Mouse (Mus musculus) forebrain, embryonic 14.5 days (tissue): ENCODE results near the gene Retreg1. TPM values are rescaled to one million over a fixed set of nuclear protein-coding genes. Genes with fewer than 3 reads are reported as not detected.

Experiments
- ATAC-seq: fragments of 200-750 bp; cut with Nextera tagmentation; 2 replicates; pipeline ENCODE4 v1.8.0; 2017; ENCODE audit warnings: mild to moderate bottlenecking, moderate library complexity
- DNase-seq: peaks from one replicate; pipeline ENCODE4 v3.0.0-alpha.2; 2015; ENCODE audit warnings: low spot score
- H3K27ac ChIP-seq: fragments of 300-500 bp; sonication (generic); 2 replicates; pipeline ENCODE4 v1.5.1; 2014; ENCODE audit warnings: low read depth, mild to moderate bottlenecking, control low read depth, low read length, moderate library complexity
- H3K27me3 ChIP-seq: fragments of 300-500 bp; sonication (generic); replicated peaks from 2 replicates; pipeline ENCODE4 v1.6.1; 2014; ENCODE audit warnings: low read length, control low read depth, mixed read lengths; ENCODE audit not compliant: control insufficient read depth, insufficient read depth
- H3K36me3 ChIP-seq: fragments of 300-500 bp; sonication (generic); 2 replicates; pipeline ENCODE4 v1.6.1; 2014; ENCODE audit warnings: low read length, control low read depth; ENCODE audit not compliant: control insufficient read depth, insufficient read depth
- H3K4me1 ChIP-seq: fragments of 300-500 bp; sonication (generic); 2 replicates; pipeline ENCODE4 v1.6.1; 2014; ENCODE audit warnings: antibody characterized with exemption, low read length, control low read depth; ENCODE audit not compliant: control insufficient read depth, insufficient read depth
- H3K4me2 ChIP-seq: fragments of 300-500 bp; sonication (generic); 2 replicates; pipeline ENCODE4 v1.6.1; 2014; ENCODE audit warnings: mild to moderate bottlenecking, control low read depth, low read length
- H3K4me3 ChIP-seq: fragments of 300-500 bp; sonication (generic); 2 replicates; pipeline ENCODE4 v1.5.1; 2014; ENCODE audit warnings: low read depth, low read length, control low read depth
- H3K9ac ChIP-seq: fragments of 300-500 bp; sonication (generic); 2 replicates; pipeline ENCODE4 v1.6.1; 2014; ENCODE audit warnings: mild to moderate bottlenecking, low read length, control low read depth, moderate library complexity
- H3K9me3 ChIP-seq: fragments of 300-500 bp; sonication (generic); replicated peaks from 2 replicates; pipeline ENCODE4 v1.6.1; 2016; ENCODE audit warnings: low read length, control low read depth, mixed read lengths; ENCODE audit not compliant: control insufficient read depth
- WGBS: fragments of 180-500 bp; shearing (Covaris S2); extraction: QIAGEN DNeasy Blood & Tissue Kit; methylation state at CpG from one replicate; pipeline ENCODE4 v1.1.7; 2014; 5-methylcytosine and 5-hydroxymethylcytosine counted together
- polyA plus RNA-seq: library from polyadenylated mRNA; unstranded; fragments of >200 nt; fragmentation: Nextera tagmentation; extraction: Ambion mirVana; gene quantifications from 2 replicates; pipeline ENCODE4 v1.2.1, GENCODE M21; 2014

The Retreg1 gene
- polyA plus RNA-seq, 1 experiment from 2014 or later, result 6.7 TPM

DNA sequence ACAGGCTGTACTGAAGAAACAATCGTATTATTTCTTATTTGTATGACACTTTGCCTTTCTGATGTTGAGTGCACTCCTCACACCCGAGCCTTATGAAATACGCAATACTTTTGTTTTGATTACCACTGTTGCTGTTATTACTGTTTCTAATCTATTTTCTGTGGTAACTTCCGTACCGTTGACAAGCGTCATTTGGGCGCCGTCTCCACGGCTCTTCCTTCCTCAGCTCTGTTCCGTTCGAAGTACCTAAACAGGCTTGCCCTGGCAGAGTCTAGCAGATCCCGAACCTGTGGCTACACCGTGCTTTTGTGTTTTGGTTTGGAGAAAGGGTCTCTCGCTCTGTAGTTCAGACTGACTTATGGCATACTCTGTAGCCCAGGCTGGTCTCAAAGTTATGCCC, 84.1 kb downstream of the Retreg1 start:
- no peak overlapping the region for H3K4me2 ChIP-seq
- no peak overlapping the region for H3K9ac ChIP-seq
- no peak overlapping the region for H3K4me3 ChIP-seq
- no peaks in the 10 kb centered on the region for H3K9me3 ChIP-seq
- H3K27me3 ChIP-seq, result no peaks in the 10 kb centered on the region
- ATAC-seq (no peak), DNase-seq (no peak)
- H3K4me1 ChIP-seq, result no peaks in the 10 kb centered on the region
- no peak overlapping the region for H3K27ac ChIP-seq
- WGBS, result 95% methylated on average over 14 of the region's 14 CpGs
- no peaks in the 10 kb centered on the region for H3K36me3 ChIP-seq

DNA sequence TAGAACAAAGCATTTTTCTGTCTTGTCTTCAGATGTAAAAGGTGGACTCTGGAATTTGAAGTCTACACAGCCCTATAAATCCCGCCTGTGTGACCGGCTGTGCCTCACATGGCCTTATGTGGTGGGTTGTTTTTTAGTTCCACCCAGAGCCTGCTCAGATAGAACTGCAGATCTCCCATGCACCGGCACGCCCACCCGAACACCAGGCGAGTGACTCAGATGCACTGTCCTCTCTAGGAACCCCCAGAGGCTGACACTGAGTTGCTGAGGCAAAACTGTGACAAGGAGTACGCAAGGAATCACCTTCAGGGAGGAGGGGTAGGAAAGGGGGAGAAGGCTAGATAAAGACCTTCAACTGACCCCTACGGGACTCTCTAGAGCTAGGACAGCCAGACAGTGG, 85.0 kb downstream of the Retreg1 start:
- Histone ChIP-seq H3K9me3 (no peaks in the 10 kb centered on the region), H3K27ac (no peak overlapping the region), H3K27me3 (no peaks in the 10 kb centered on the region), H3K4me1 (no peaks in the 10 kb centered on the region), H3K36me3 (no peaks in the 10 kb centered on the region), H3K4me3 (no peak overlapping the region), H3K9ac (no peak overlapping the region), H3K4me2 (no peak overlapping the region)
- DNase-seq (no peak), ATAC-seq (no peak)
- WGBS, result 93% methylated on average over 8 of the region's 8 CpGs

DNA sequence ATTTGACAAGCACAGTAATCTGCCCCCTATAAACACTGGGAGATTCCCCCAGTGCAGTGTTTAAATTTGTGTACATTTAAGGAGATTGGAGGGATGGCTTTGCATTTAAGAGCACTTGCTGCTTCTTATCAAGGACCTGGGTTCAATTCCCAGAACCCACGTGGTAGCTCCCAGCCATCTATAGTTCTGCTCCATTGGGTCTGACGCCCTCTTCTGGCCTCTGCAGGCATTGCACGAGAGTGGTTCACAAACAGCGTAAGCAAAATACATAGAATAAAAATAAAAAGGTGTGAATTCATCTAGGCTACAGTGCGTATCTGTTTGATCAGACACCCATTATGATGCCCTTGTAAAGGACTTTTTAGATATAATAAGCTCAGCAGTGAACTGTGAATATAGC, 85.9 kb downstream of the Retreg1 start:
- Histone ChIP-seq H3K4me2 (no peak overlapping the region), H3K27me3 (no peaks in the 10 kb centered on the region), H3K27ac (no peak overlapping the region), H3K9me3 (no peaks in the 10 kb centered on the region), H3K4me1 (no peaks in the 10 kb centered on the region), H3K4me3 (no peak overlapping the region), H3K9ac (no peak overlapping the region), H3K36me3 (no peaks in the 10 kb centered on the region)
- 68% methylated on average over 5 of the region's 5 CpGs for WGBS
- ATAC-seq (no peak), DNase-seq (no peak)

DNA sequence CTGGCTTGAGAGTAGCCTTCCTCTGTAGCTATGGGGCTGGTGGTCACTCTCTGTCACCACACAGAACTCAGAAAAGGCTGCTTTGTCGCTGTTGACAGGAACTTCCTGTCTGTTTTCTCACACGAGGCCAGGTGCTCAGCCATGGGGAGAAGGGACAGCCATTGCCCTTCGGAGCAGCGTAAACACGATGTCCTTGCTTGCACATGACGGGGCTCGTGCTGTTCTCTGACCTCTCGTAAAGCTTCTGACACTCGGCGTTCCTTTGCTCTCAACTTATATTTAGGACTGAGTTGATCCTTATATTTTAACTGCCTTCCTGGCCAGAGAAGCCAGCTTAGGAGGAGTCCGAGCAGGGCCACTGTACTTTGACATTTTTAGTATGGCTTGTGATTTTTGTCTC, 86.5 kb downstream of the Retreg1 start:
- Histone ChIP-seq H3K4me1 (no peaks in the 10 kb centered on the region), H3K27ac (no peak overlapping the region), H3K4me2 (no peak overlapping the region), H3K36me3 (no peaks in the 10 kb centered on the region), H3K9me3 (no peaks in the 10 kb centered on the region), H3K27me3 (no peaks in the 10 kb centered on the region), H3K4me3 (no peak overlapping the region), H3K9ac (no peak overlapping the region)
- 90% methylated on average over 11 of the region's 11 CpGs for WGBS
- ATAC-seq (no peak), DNase-seq (no peak)

DNA sequence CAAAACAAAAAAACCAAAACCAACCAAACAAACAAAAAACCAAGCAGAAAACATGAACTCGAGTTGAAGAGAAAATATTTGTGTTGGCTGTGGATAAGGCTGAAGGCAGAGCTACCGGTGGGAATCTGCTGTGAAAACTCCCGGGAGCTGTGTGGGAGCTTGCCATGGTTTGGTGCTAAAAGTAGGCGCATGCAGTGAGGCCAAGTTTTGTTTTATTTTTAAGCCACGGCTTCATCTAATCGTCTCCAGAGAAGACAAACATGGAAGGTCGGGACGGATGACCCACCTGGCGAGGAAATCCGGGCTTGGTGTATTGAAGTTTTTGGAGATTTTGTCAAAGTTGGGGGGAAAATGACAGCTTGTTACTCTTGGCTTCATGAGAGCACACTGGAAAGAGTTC, 87.0 kb downstream of the Retreg1 start:
- no peaks in the 10 kb centered on the region for H3K36me3 ChIP-seq
- 84% methylated on average over 10 of the region's 10 CpGs for WGBS
- H3K27me3 ChIP-seq, result no peaks in the 10 kb centered on the region
- DNase-seq, result no peak
- H3K9me3 ChIP-seq, result no peaks in the 10 kb centered on the region
- no peak overlapping the region for H3K4me3 ChIP-seq
- H3K4me2 ChIP-seq, result no peak overlapping the region
- H3K9ac ChIP-seq, result no peak overlapping the region
- no peaks in the 10 kb centered on the region for H3K4me1 ChIP-seq
- no peak for ATAC-seq
- no peak overlapping the region for H3K27ac ChIP-seq

DNA sequence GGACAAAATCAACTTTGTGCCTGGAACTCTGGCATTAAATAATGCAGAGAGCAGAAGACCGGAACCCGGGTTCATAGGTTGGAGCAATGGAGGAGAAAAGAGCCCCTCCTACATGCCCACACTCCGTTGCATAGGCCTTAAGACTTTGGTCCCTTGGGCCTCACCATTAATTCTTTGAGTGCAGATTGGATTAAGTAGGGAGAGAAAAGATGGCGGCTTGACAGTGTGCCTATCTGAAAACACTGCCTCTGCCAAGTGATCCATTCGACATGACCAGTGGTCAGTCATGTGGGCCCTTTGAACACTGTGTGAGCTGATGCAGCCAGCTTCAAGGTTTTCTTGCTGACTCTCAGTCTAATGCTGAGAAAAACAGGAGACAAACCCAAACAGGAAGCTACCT, 87.7 kb downstream of the Retreg1 start:
- Histone ChIP-seq H3K27ac (no peak overlapping the region), H3K4me2 (no peak overlapping the region), H3K9me3 (no peaks in the 10 kb centered on the region), H3K36me3 (no peaks in the 10 kb centered on the region), H3K4me3 (no peak overlapping the region), H3K27me3 (no peaks in the 10 kb centered on the region), H3K9ac (no peak overlapping the region), H3K4me1 (no peaks in the 10 kb centered on the region)
- 87% methylated on average over 5 of the region's 5 CpGs for WGBS
- DNase-seq (no peak), ATAC-seq (no peak)

DNA sequence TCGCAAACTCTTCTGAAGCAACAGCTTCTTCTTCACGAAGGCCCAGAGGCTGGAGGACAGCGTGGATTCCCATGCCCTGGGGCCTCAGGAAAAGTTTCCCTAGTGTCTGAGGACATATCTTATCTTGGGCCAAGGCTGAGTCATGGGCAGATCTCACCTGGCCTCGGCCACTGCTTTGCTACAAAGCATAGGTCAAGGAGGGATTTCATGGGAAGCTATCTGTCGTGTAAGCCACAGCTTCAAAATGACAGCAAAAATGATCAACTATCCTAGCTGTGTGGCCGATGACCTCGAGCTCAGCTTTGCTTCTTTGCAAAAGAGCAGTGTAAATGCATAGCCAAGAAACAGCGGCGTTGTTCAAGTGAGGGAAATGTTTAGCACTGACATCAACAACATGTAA, 89.5 kb downstream of the Retreg1 start:
- Histone ChIP-seq H3K4me2 (no peak overlapping the region), H3K27me3 (no peaks in the 10 kb centered on the region), H3K9ac (no peak overlapping the region), H3K4me3 (no peak overlapping the region), H3K36me3 (no peaks in the 10 kb centered on the region), H3K4me1 (no peaks in the 10 kb centered on the region), H3K9me3 (no peaks in the 10 kb centered on the region), H3K27ac (no peak overlapping the region)
- WGBS, result 89% methylated on average over 9 of the region's 9 CpGs
- ATAC-seq (no peak), DNase-seq (no peak)

DNA sequence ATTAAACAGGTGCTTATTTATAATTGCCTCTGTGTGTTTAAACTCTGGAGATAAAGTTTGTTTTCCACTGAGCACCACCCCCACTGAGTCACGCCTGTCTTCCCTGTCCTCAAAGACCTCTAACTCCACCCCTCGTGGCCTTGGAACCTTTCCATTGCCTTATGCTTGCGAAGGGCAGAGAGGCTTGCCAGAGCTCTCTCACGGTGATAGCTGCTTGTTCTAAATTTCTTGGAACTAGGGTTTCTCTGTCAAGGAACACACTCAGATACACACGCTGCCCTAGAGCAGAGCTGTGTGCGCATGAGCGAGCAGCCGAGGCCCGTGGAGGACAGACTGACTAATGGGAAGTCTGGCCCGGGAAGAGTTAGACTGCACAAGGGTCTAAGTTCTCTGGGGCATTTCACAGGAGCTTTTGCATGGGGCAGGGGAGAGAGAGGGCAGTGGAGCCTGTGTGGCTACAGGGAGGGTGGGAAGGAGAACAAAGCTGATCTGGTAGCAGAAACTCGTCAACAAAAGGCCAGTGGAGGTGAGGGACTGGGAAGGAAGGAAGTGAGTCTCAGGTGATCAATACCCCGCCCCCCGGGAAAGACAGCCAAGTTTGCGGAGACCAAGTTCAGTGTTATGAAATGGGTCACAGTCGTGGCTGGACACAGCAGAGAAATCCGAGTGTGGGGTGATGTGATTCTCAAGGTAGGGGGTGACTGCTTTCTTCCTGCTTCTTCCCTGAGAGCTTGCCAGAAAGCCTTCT, 90.1 kb downstream of the Retreg1 start:
- ATAC-seq (no peak), DNase-seq (no peak)
- Histone ChIP-seq H3K27ac (no peak overlapping the region), H3K4me3 (no peak overlapping the region), H3K9me3 (no peaks in the 10 kb centered on the region), H3K4me2 (no peak overlapping the region), H3K27me3 (no peaks in the 10 kb centered on the region), H3K4me1 (no peaks in the 10 kb centered on the region), H3K36me3 (no peaks in the 10 kb centered on the region), H3K9ac (no peak overlapping the region)
- 59% methylated on average over 16 of the region's 16 CpGs for WGBS

DNA sequence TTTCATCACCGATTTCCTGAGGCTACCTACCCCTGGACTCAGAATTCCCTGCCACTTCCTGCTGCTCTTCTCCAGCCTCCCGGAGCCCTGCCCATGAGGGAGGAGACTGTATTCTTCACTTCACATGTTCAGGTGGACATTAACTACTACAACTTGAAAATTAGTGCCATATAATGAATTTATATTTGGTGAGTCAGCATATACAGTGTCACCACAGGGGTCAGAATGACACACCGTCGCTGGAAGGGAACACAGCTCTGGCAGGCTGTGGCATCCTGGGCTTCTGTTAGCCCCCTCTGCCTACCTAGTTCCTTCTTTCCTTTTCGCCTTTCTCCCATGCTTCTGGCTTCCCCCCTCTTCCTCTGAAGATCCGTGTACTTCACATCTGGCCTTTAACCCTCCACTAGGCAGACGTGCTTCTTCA, 90.7 kb downstream of the Retreg1 start:
- H3K36me3 ChIP-seq, result no peaks in the 10 kb centered on the region
- H3K4me2 ChIP-seq, result no peak overlapping the region
- 79% methylated on average over 7 of the region's 7 CpGs for WGBS
- H3K27me3 ChIP-seq, result no peaks in the 10 kb centered on the region
- H3K9ac ChIP-seq, result no peak overlapping the region
- H3K4me1 ChIP-seq, result no peaks in the 10 kb centered on the region
- no peak overlapping the region for H3K27ac ChIP-seq
- DNase-seq, result no peak
- H3K4me3 ChIP-seq, result no peak overlapping the region
- no peaks in the 10 kb centered on the region for H3K9me3 ChIP-seq
- no peak for ATAC-seq
